Mouse (Mus musculus) heart, postnatal 0 days (tissue): ENCODE measurements around the gene Epha3. TPM values are rescaled to one million over a fixed set of nuclear protein-coding genes. Genes with fewer than 3 reads are reported as not detected.

Experiments
- ATAC-seq: fragments of 200-750 bp; cut with Nextera tagmentation; 2 replicates; pipeline ENCODE4 v1.8.0; 2017; ENCODE audit warnings: low read depth, moderate number of reproducible peaks, moderate library complexity; ENCODE audit not compliant: insufficient read depth
- DNase-seq: peaks from one replicate; pipeline ENCODE4 v3.0.0-alpha.2; 2016; ENCODE audit warnings: low spot score
- H3K27ac ChIP-seq: fragments of 300-500 bp; sonication (generic); 2 replicates; pipeline ENCODE4 v1.5.1; 2014; ENCODE audit warnings: low read depth, mild to moderate bottlenecking
- H3K27me3 ChIP-seq: fragments of 300-500 bp; sonication (generic); 2 replicates; pipeline ENCODE4 v1.6.1; 2014; ENCODE audit warnings: low read length, mixed read lengths; ENCODE audit not compliant: control insufficient read depth, insufficient read depth
- H3K36me3 ChIP-seq: fragments of 300-500 bp; sonication (generic); replicated peaks from 2 replicates; pipeline ENCODE4 v1.6.1; 2014; ENCODE audit warnings: low read length, mixed read lengths; ENCODE audit not compliant: control insufficient read depth, insufficient read depth
- H3K4me1 ChIP-seq: fragments of 300-500 bp; sonication (generic); 2 replicates; pipeline ENCODE4 v1.6.1; 2014; ENCODE audit warnings: antibody characterized with exemption; ENCODE audit not compliant: control insufficient read depth, insufficient read depth
- H3K4me2 ChIP-seq: fragments of 300-500 bp; sonication (generic); 2 replicates; pipeline ENCODE4 v1.6.1; 2014; ENCODE audit warnings: low read depth, mild to moderate bottlenecking, low read length, moderate library complexity
- H3K4me3 ChIP-seq: fragments of 300-500 bp; sonication (generic); 2 replicates; pipeline ENCODE4 v1.5.1; 2014; ENCODE audit warnings: low read depth, low read length
- H3K9ac ChIP-seq: fragments of 300-500 bp; sonication (generic); replicated peaks from 2 replicates; pipeline ENCODE4 v1.6.1; 2014; ENCODE audit warnings: low read depth, low read length, mixed read lengths
- H3K9me3 ChIP-seq: fragments of 300-500 bp; sonication (generic); replicated peaks from 2 replicates; pipeline ENCODE4 v1.6.1; 2016; ENCODE audit warnings: low read length; ENCODE audit not compliant: control insufficient read depth
- CTCF ChIP-seq: IDR thresholded peaks from 2 replicates; pipeline ENCODE4 v1.5.1; 2016; ENCODE audit warnings: antibody characterized with exemption, control low read depth, low read depth
- EP300 ChIP-seq: IDR thresholded peaks from 2 replicates; pipeline ENCODE4 v1.6.1; 2016; ENCODE audit warnings: antibody characterized with exemption, low read depth
- WGBS: fragments of 180-500 bp; shearing (Covaris S2); extraction: QIAGEN DNeasy Blood & Tissue Kit; methylation state at CpG from one replicate; pipeline ENCODE4 v1.1.7; 2014; 5-methylcytosine and 5-hydroxymethylcytosine counted together
- polyA plus RNA-seq: library from polyadenylated mRNA; unstranded; fragments of >200 nt; fragmentation: Nextera tagmentation; extraction: Ambion mirVana; gene quantifications from 2 replicates; pipeline ENCODE4 v1.2.1, GENCODE M21; 2015
- total RNA-seq: library from RNA; depleted of rRNA; stranded (reverse); fragments of >200 nt; gene quantifications from 2 replicates; pipeline ENCODE4 v1.2.3, GENCODE M21; 2014; ENCODE audit warnings: low replicate concordance; rRNA removed

Gene Epha3
- 3.1 and 3.4 TPM in 2 replicates for total RNA-seq
- polyA plus RNA-seq = 1.8 TPM in 2 replicates

DNA sequence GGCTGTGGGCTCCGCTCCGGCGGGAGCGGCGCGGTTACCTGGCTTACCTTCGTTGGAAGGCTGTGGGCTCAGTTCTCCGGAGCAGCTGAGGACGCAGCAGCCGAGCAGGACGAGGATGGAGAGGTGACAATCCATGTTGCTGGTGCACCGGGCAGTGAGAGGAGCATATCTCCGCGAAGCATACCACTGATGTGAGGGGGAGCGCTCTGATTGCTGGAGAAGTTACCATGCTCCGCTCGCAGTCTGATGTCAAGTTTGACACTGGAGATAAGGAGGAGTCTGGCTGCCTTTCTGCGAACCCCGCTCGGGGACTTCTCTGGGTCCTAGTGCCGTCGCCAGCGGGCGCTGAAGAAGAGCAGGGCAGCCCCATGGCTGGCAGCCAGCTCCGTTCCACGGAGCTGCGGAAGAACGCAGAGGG is at the start of gene Epha3:
Gene Epha3, minus strand, starts transcription at position 263 of the 418 bp plus-strand sequence.
- Histone ChIP-seq H3K4me1 (no peaks in the 10 kb centered on the region), H3K27me3 (no peaks in the 10 kb centered on the region), H3K9ac (peak within 1 kb of the TSS; percentile 50), H3K9me3 (no peaks in the 10 kb centered on the region), H3K36me3 (no peaks in the 10 kb centered on the region), H3K4me3 (peak within 1 kb of the TSS; percentile 71), H3K4me2 (peak within 1 kb of the TSS; percentile 96), H3K27ac (no peak within 1 kb of the TSS)
- WGBS = under 1% methylated on average over 28 of the region's 28 CpGs
- TF ChIP-seq EP300 (no peak), CTCF (no peak)
- ATAC-seq = peak; percentile 53
- DNase-seq = peak; percentile 53

DNA sequence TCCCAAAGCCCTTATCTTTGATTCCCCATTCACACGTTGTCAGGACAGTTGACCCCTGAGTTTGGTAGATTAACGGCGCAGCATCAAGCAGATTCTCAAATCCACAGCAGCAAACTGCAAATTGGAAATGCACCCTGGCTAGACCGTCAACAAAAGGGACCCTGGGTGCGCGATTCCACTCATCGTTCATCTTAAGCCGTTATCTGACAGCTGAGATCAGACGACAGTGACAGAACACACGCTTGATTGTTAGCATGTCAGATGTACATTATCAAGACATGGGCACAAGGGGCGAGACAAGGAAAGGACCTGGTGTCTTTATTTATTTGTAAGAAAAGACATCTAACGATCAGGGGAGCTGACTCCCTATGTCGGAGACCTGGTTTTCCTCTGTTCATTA is 39.5 kb upstream of the Epha3 start:
- 20% methylated on average over 13 of the region's 13 CpGs for whole genome bisulfite sequencing
- H3K27ac ChIP-seq = no peak overlapping the region
- no peak overlapping the region for H3K9ac ChIP-seq
- no peak for TF ChIP-seq CTCF
- TF ChIP-seq EP300 = no peak
- no peaks in the 10 kb centered on the region for H3K27me3 ChIP-seq
- peak overlapping the region; percentile 46 for H3K4me2 ChIP-seq
- H3K4me1 ChIP-seq = no peaks in the 10 kb centered on the region
- no peak for DNase-seq
- H3K4me3 ChIP-seq = no peak overlapping the region
- no peaks in the 10 kb centered on the region for H3K36me3 ChIP-seq
- no peaks in the 10 kb centered on the region for H3K9me3 ChIP-seq
- ATAC-seq = no peak

DNA sequence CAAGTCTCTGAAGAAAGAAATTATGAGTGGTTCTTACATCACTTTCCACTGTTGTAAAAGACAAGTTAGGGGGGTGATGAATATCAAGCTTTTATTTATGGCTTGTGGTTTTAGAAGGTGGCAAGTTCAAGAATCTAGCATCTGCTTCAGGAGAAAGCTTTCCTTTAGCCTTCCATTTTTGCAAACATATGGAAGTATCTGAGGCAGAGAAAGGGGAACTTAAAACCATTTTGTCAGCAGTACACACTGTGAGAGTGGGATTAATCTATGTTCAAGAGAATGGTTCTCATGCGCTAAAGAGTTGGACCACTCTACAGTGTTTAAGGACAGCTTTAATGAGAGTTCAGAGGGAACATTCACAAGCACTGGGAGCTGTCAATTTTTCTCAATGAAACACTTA is 17.2 kb upstream of the Epha3 start:
- ATAC-seq = no peak
- 93% methylated on average over 1 of the region's 1 CpGs for WGBS
- Histone ChIP-seq H3K9ac (no peak overlapping the region), H3K4me3 (no peak overlapping the region), H3K9me3 (no peaks in the 10 kb centered on the region), H3K27me3 (no peaks in the 10 kb centered on the region), H3K4me1 (no peaks in the 10 kb centered on the region), H3K4me2 (no peak overlapping the region), H3K27ac (no peak overlapping the region), H3K36me3 (no peaks in the 10 kb centered on the region)
- TF ChIP-seq EP300 = no peak
- TF ChIP-seq CTCF = no peak
- no peak for DNase-seq

DNA sequence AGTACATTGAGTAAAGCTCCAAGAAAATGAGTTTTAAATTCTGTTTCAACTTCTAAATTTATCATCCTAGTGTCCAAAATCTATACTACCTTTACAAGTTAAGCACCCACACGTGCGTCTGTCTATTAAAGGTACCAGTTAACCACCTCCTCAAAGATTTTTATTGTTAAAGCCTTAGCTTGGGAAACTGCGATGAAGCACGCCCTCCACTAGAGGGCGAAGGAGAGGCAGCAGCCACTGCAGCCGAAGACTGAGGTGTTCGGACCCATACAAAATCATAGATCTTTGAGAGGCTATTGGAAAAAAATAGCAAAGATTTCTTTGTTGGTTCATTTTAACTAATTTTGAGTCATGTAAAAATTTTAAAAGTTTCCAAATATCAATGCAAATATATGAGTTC is 8.3 kb upstream of the Epha3 start:
- DNase-seq (peak; percentile 47), ATAC-seq (no peak)
- WGBS = 8% methylated on average over 7 of the region's 7 CpGs
- H3K36me3 ChIP-seq = no peaks in the 10 kb centered on the region
- TF ChIP-seq EP300 (no peak), CTCF (peak; percentile 81)
- no peaks in the 10 kb centered on the region for H3K9me3 ChIP-seq
- H3K9ac ChIP-seq = no peak overlapping the region
- H3K27ac ChIP-seq = no peak overlapping the region
- H3K4me1 ChIP-seq = no peaks in the 10 kb centered on the region
- H3K4me2 ChIP-seq = no peak overlapping the region
- H3K4me3 ChIP-seq = no peak overlapping the region
- H3K27me3 ChIP-seq = no peaks in the 10 kb centered on the region

DNA sequence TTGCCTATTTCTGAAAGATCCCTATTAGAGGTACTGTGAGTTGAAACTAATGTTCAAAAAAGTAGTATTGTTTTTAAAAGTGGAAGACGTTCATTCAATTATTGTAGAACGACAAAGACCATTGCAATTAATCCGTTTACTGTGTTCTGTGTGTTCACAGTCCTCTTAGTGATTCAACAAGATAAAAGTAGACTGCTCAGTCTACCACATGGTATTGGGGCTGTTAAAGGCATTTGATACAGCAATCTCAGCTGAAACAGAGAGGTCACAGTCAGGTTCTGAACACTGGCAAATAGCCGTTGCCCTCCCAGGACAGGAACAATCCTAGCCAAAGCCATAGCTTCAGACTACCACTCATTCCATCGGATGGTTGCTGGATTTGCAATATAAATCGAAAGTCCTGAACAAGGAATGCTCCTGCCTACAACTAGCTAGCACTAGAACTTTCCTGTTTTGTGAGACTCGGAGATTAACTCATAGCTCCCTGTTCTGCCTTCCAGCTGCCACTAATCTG is 545 bp upstream of the Epha3 start:
- H3K4me3 ChIP-seq = peak overlapping the region; percentile 71
- no peaks in the 10 kb centered on the region for H3K36me3 ChIP-seq
- DNase-seq (no peak), ATAC-seq (no peak)
- no peaks in the 10 kb centered on the region for H3K4me1 ChIP-seq
- TF ChIP-seq CTCF (no peak), EP300 (no peak)
- no peaks in the 10 kb centered on the region for H3K27me3 ChIP-seq
- 31% methylated on average over 7 of the region's 7 CpGs for WGBS
- H3K9me3 ChIP-seq = no peaks in the 10 kb centered on the region
- H3K4me2 ChIP-seq = peak overlapping the region; percentile 96
- H3K9ac ChIP-seq = peak overlapping the region; percentile 50; the same call in 1 of the 2 replicates
- no peak overlapping the region for H3K27ac ChIP-seq

DNA sequence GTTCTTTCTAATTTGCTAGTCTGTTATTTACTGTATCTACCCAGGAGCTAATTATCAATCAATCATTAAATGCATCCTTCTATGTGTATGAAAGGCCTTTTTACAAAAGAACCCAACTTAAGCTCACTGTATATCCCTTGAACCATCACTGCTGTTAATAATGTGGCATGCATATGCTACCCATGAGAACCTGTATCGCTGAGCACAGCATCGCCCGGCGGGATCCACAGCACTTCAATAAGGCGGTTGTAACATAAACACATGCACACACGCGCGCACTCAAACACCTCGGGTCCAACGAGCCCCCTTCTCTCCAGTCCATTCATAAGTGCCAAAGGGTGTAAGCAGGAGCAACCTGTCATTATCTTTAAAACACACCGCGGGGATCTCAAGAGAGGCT is 794 bp downstream of the Epha3 start:
- Histone ChIP-seq H3K9ac (0 out of 2 replicates have a peak overlapping the region, but pooled peaks have one; percentile 50), H3K9me3 (no peaks in the 10 kb centered on the region), H3K36me3 (no peaks in the 10 kb centered on the region), H3K4me3 (peak overlapping the region; percentile 71), H3K27me3 (no peaks in the 10 kb centered on the region), H3K4me1 (no peaks in the 10 kb centered on the region), H3K27ac (no peak overlapping the region), H3K4me2 (peak overlapping the region; percentile 96)
- peak; percentile 19 for DNase-seq
- TF ChIP-seq EP300 (no peak), CTCF (no peak)
- WGBS = 2% methylated on average over 12 of the region's 12 CpGs
- no peak for ATAC-seq
